Mouse (Mus musculus) adipocyte (in vitro differentiated cells): ENCODE measurements at regions not wholly inside any gene's neighbourhood (a gene's known extent, or its start where the extent isn't known, plus 50 kb on each side); places are given as distances from the start of the nearest gene placed in this dataset.

Experiments used
- DNase-seq: peaks from one replicate; pipeline ENCODE4 v3.0.0-alpha.2; 2016; ENCODE audit warnings: low spot score

GRCm38 (mm10) chr3:149498765-149499164 lies 508.4 kb upstream of the Adgrl2 start:
- DNase-seq, result no peak

- DNase-seq, result no peak
Observed at GRCm38 (mm10) chr3:149496829-149497471, 506.6 kb upstream of the Adgrl2 start.

- no peak for DNase-seq
Observed at GRCm38 (mm10) chr3:149496122-149496521, 505.8 kb upstream of the Adgrl2 start.

GRCm38 (mm10) chr3:149488147-149488546 lies 497.8 kb upstream of the Adgrl2 start:
- no peak for DNase-seq

GRCm38 (mm10) chr3:149485406-149485805 lies 495.1 kb upstream of the Adgrl2 start:
- DNase-seq, result no peak

GRCm38 (mm10) chr3:149484319-149484718 lies 494.0 kb upstream of the Adgrl2 start:
- DNase-seq, result no peak

- DNase-seq, result no peak
Observed at GRCm38 (mm10) chr3:149476151-149476550, 485.8 kb upstream of the Adgrl2 start.

- no peak for DNase-seq
Observed at GRCm38 (mm10) chr3:149466973-149467372, 476.6 kb upstream of the Adgrl2 start.

GRCm38 (mm10) chr3:149464603-149465002 lies 474.2 kb upstream of the Adgrl2 start:
- no peak for DNase-seq

- no peak for DNase-seq
Observed at GRCm38 (mm10) chr3:149462121-149462541, 471.8 kb upstream of the Adgrl2 start.

- DNase-seq, result no peak
Observed at GRCm38 (mm10) chr3:149461613-149462012, 471.3 kb upstream of the Adgrl2 start.

- no peak for DNase-seq
Observed at GRCm38 (mm10) chr3:149449376-149449775, 459.0 kb upstream of the Adgrl2 start.

- DNase-seq, result no peak
Observed at GRCm38 (mm10) chr3:149445991-149446564, 455.7 kb upstream of the Adgrl2 start.

GRCm38 (mm10) chr3:149444854-149445577 lies 454.7 kb upstream of the Adgrl2 start:
- DNase-seq, result no peak

- DNase-seq, result no peak
Observed at GRCm38 (mm10) chr3:149444377-149444776, 454.0 kb upstream of the Adgrl2 start.

GRCm38 (mm10) chr3:149441227-149441626 lies 450.9 kb upstream of the Adgrl2 start:
- no peak for DNase-seq

- DNase-seq, result no peak
Observed at GRCm38 (mm10) chr3:149437763-149438162, 447.4 kb upstream of the Adgrl2 start.

- no peak for DNase-seq
Observed at GRCm38 (mm10) chr3:149436944-149437343, 446.6 kb upstream of the Adgrl2 start.

- no peak for DNase-seq
Observed at GRCm38 (mm10) chr3:149436420-149436819, 446.1 kb upstream of the Adgrl2 start.

- no peak for DNase-seq
Observed at GRCm38 (mm10) chr3:149431795-149432194, 441.4 kb upstream of the Adgrl2 start.

GRCm38 (mm10) chr3:149426023-149426759 lies 435.8 kb upstream of the Adgrl2 start:
- no peak for DNase-seq

GRCm38 (mm10) chr3:149424306-149424705 lies 434.0 kb upstream of the Adgrl2 start:
- DNase-seq, result no peak

GRCm38 (mm10) chr3:149423491-149423890 lies 433.1 kb upstream of the Adgrl2 start:
- DNase-seq, result no peak
